Mouse (Mus musculus) megakaryocyte-erythroid progenitor cell, adult 5-6 weeks (primary cell): ENCODE data around the gene Hfe. TPM values are rescaled to one million over a fixed set of nuclear protein-coding genes. Genes with fewer than 3 reads are reported as not detected.
A peak's percentile ranks its signal among the peaks of the same experiment; 100 is the strongest.

Source experiments
- ATAC-seq: replicated peaks from 2 replicates; pipeline ENCODE4 v1.8.0; 2016; ENCODE audit warnings: mild to moderate bottlenecking, inconsistent platforms; ENCODE audit not compliant: severe bottlenecking, poor library complexity, low FRiP score, low TSS enrichment
- total RNA-seq, 2 experiments: library from RNA; stranded (forward) in 1 of 2; stranded (reverse) in 1 of 2; fragments of 200-1000, 215-1000 nt in 1 of 2; fragments of >200 nt in 1 of 2; fragmentation: Nextera tagmentation in 1 of 2; gene quantifications; 2 replicates each; pipeline ENCODE4 v1.2.3; 2014 to 2017

The Hfe gene
- total RNA-seq, 2 experiments from 2014 or later: 1.9 TPM; not detected in 1

GRCm38 (mm10) chr13:23745381-23746161 lies 34.9 kb upstream of the Hfe start, which contains the start of gene Hist1h3c:
Gene Hist1h3c, minus strand, starts transcription at chr13:23745602.
- peak; percentile 62 for ATAC-seq

GRCm38 (mm10) chr13:23744421-23745380 lies 34.0 kb upstream of the Hfe start:
- ATAC-seq: no peak

GRCm38 (mm10) chr13:23743963-23744362 lies 33.3 kb upstream of the Hfe start:
- no peak for ATAC-seq

- ATAC-seq: no peak
Measured at GRCm38 (mm10) chr13:23743215-23743614, 32.6 kb upstream of the Hfe start.

GRCm38 (mm10) chr13:23742007-23742406 lies 31.4 kb upstream of the Hfe start:
- ATAC-seq: no peak

GRCm38 (mm10) chr13:23740910-23741309 lies 30.3 kb upstream of the Hfe start:
- ATAC-seq: no peak

GRCm38 (mm10) chr13:23740256-23740840 lies 29.7 kb upstream of the Hfe start:
- no peak for ATAC-seq

- no peak; the same call in 1 of the 2 replicates for ATAC-seq
Measured at GRCm38 (mm10) chr13:23739922-23740252, 29.2 kb upstream of the Hfe start.

- ATAC-seq: peak; percentile 81
Measured at GRCm38 (mm10) chr13:23739069-23739921, 28.6 kb upstream of the Hfe start.

GRCm38 (mm10) chr13:23738677-23739068 lies 28.0 kb upstream of the Hfe start, which contains the start of gene Hist1h1c:
Gene Hist1h1c, plus strand, starts transcription at chr13:23738808.
- peak; percentile 75 for ATAC-seq

- ATAC-seq: no peak
Measured at GRCm38 (mm10) chr13:23738041-23738440, 27.4 kb upstream of the Hfe start.

- no peak for ATAC-seq
Measured at GRCm38 (mm10) chr13:23737091-23737490, 26.4 kb upstream of the Hfe start.

GRCm38 (mm10) chr13:23732156-23732804 lies 21.6 kb upstream of the Hfe start:
- peak; percentile 75; the same call in 1 of the 2 replicates for ATAC-seq

- no peak for ATAC-seq
Measured at GRCm38 (mm10) chr13:23730479-23730878, 19.8 kb upstream of the Hfe start.

GRCm38 (mm10) chr13:23729706-23730105 lies 19.1 kb upstream of the Hfe start:
- no peak for ATAC-seq

GRCm38 (mm10) chr13:23729192-23729525 lies 18.5 kb upstream of the Hfe start:
- ATAC-seq: no peak

- ATAC-seq: no peak
Measured at GRCm38 (mm10) chr13:23728472-23729191, 18.0 kb upstream of the Hfe start.

- ATAC-seq: no peak
Measured at GRCm38 (mm10) chr13:23725213-23725612, 14.6 kb upstream of the Hfe start.
